Mouse (Mus musculus) limb, embryonic 10.5 days (tissue): Measurements from ENCODE around the gene Obscn. TPM values are rescaled to one million over a fixed set of nuclear protein-coding genes. Genes with fewer than 3 reads are reported as not detected.

ENCODE experiments used
- DNase-seq: peaks from one replicate; pipeline ENCODE4 v3.0.0-alpha.2; 2017; ENCODE audit warnings: low spot score
- H3K27ac ChIP-seq: fragments of 300-500 bp; sonication (generic); 2 replicates; pipeline ENCODE4 v1.5.1; 2016; ENCODE audit warnings: mild to moderate bottlenecking
- H3K27me3 ChIP-seq: fragments of 300-500 bp; sonication (generic); 2 replicates; pipeline ENCODE4 v1.6.1; 2016; ENCODE audit warnings: low read depth, mild to moderate bottlenecking; ENCODE audit not compliant: poor library complexity, severe bottlenecking
- H3K36me3 ChIP-seq: fragments of 300-500 bp; sonication (generic); 2 replicates; pipeline ENCODE4 v1.6.1; 2016; ENCODE audit warnings: mild to moderate bottlenecking, moderate library complexity
- H3K4me1 ChIP-seq: fragments of 300-500 bp; sonication (generic); 2 replicates; pipeline ENCODE4 v1.6.1; 2016
- H3K4me3 ChIP-seq: fragments of 300-500 bp; sonication (generic); 2 replicates; pipeline ENCODE4 v1.5.1; 2016; ENCODE audit warnings: mild to moderate bottlenecking, moderate library complexity
- H3K9me3 ChIP-seq: fragments of 300-500 bp; sonication (generic); replicated peaks from 2 replicates; pipeline ENCODE4 v1.6.1; 2016; ENCODE audit warnings: mild to moderate bottlenecking
- WGBS: fragments of 180-500 bp; shearing (Covaris S2); methylation state at CpG from one replicate; pipeline ENCODE4 v1.1.7; 2016; 5-methylcytosine and 5-hydroxymethylcytosine counted together
- polyA plus RNA-seq: library from polyadenylated mRNA; unstranded; fragments of >200 nt; fragmentation: Nextera tagmentation; extraction: Ambion mirVana; gene quantifications from 2 replicates; pipeline ENCODE4 v1.2.1, GENCODE M21; 2016

Gene Obscn
- polyA plus RNA-seq, 1 experiment from 2014 or later: 0.13 TPM

GRCm38 (mm10) chr11:59162443-59163254, 26.4 kb upstream of the Obscn start:
- Histone ChIP-seq H3K36me3 (peaks cover 9% of the 10 kb centered on the region), H3K9me3 (no peaks in the 10 kb centered on the region), H3K27ac (peak overlapping the region; percentile 94), H3K4me1 (peaks cover 16% of the 10 kb centered on the region; the same call in 1 of the 2 replicates), H3K27me3 (no peaks in the 10 kb centered on the region), H3K4me3 (peak overlapping the region; percentile 69)
- 61% methylated on average over 9 of the region's 9 CpGs for WGBS
- DNase-seq: no peak

GRCm38 (mm10) chr11:59161398-59161797, 25.2 kb upstream of the Obscn start:
- Histone ChIP-seq H3K9me3 (no peaks in the 10 kb centered on the region), H3K36me3 (peaks cover 12% of the 10 kb centered on the region), H3K27ac (no peak overlapping the region), H3K4me3 (no peak overlapping the region), H3K27me3 (no peaks in the 10 kb centered on the region), H3K4me1 (peaks cover 16% of the 10 kb centered on the region; the same call in 1 of the 2 replicates)
- no peak for DNase-seq
- WGBS: 84% methylated on average over 5 of the region's 5 CpGs

GRCm38 (mm10) chr11:59159558-59159957, 23.4 kb upstream of the Obscn start:
- no peak overlapping the region for H3K4me3 ChIP-seq

GRCm38 (mm10) chr11:59159099-59159498, 22.9 kb upstream of the Obscn start:
- Histone ChIP-seq H3K9me3 (no peaks in the 10 kb centered on the region), H3K27ac (no peak overlapping the region), H3K4me3 (no peak overlapping the region), H3K4me1 (peaks cover 13% of the 10 kb centered on the region; the same call in 1 of the 2 replicates), H3K27me3 (no peaks in the 10 kb centered on the region), H3K36me3 (peaks cover 17% of the 10 kb centered on the region)
- WGBS: 91% methylated on average over 13 of the region's 13 CpGs
- DNase-seq: no peak

More at GRCm38 (mm10) chr11:59159558-59159957, 23.4 kb upstream of the Obscn start:
- DNase-seq: no peak
- Histone ChIP-seq H3K27me3 (no peaks in the 10 kb centered on the region), H3K9me3 (no peaks in the 10 kb centered on the region), H3K36me3 (peaks cover 17% of the 10 kb centered on the region), H3K27ac (no peak overlapping the region), H3K4me1 (peaks cover 16% of the 10 kb centered on the region; the same call in 1 of the 2 replicates)
- 78% methylated on average over 4 of the region's 4 CpGs for WGBS

GRCm38 (mm10) chr11:59155900-59156299, 19.7 kb upstream of the Obscn start:
- DNase-seq: no peak
- peaks cover 17% of the 10 kb centered on the region for H3K36me3 ChIP-seq
- H3K27me3 ChIP-seq: no peaks in the 10 kb centered on the region
- 93% methylated on average over 5 of the region's 5 CpGs for WGBS
- H3K9me3 ChIP-seq: no peaks in the 10 kb centered on the region
- no peak overlapping the region for H3K27ac ChIP-seq
- H3K4me3 ChIP-seq: no peak overlapping the region
- no peaks in the 10 kb centered on the region for H3K4me1 ChIP-seq

- H3K27ac ChIP-seq: no peak overlapping the region
These were observed 18.0 kb upstream of the Obscn start for GRCm38 (mm10) chr11:59154220-59154619.

GRCm38 (mm10) chr11:59151729-59152128, 15.5 kb upstream of the Obscn start:
- DNase-seq: no peak
- H3K9me3 ChIP-seq: no peaks in the 10 kb centered on the region
- peaks cover 5% of the 10 kb centered on the region; the same call in 1 of the 2 replicates for H3K36me3 ChIP-seq
- no peaks in the 10 kb centered on the region for H3K27me3 ChIP-seq
- no peak overlapping the region for H3K27ac ChIP-seq
- H3K4me3 ChIP-seq: no peak overlapping the region
- WGBS: 26% methylated on average over 3 of the region's 3 CpGs
- no peaks in the 10 kb centered on the region for H3K4me1 ChIP-seq

More at GRCm38 (mm10) chr11:59154220-59154619, 18.0 kb upstream of the Obscn start:
- peaks cover 17% of the 10 kb centered on the region for H3K36me3 ChIP-seq
- no peak overlapping the region for H3K4me3 ChIP-seq
- no peaks in the 10 kb centered on the region for H3K4me1 ChIP-seq
- no peaks in the 10 kb centered on the region for H3K27me3 ChIP-seq
- no peak for DNase-seq
- H3K9me3 ChIP-seq: no peaks in the 10 kb centered on the region
- 92% methylated on average over 7 of the region's 7 CpGs for WGBS

- Histone ChIP-seq H3K4me1 (no peaks in the 10 kb centered on the region), H3K27ac (no peak overlapping the region), H3K27me3 (no peaks in the 10 kb centered on the region), H3K9me3 (no peaks in the 10 kb centered on the region), H3K36me3 (no peaks in the 10 kb centered on the region), H3K4me3 (no peak overlapping the region)
- 77% methylated on average over 3 of the region's 3 CpGs for WGBS
- no peak for DNase-seq
These were observed 13.1 kb upstream of the Obscn start for GRCm38 (mm10) chr11:59149302-59149701.

GRCm38 (mm10) chr11:59142962-59143361, 6.8 kb upstream of the Obscn start:
- WGBS: 78% methylated on average over 5 of the region's 5 CpGs
- peaks cover 7% of the 10 kb centered on the region for H3K4me1 ChIP-seq
- H3K36me3 ChIP-seq: no peaks in the 10 kb centered on the region
- no peaks in the 10 kb centered on the region for H3K9me3 ChIP-seq
- peaks cover 30% of the 10 kb centered on the region for H3K27me3 ChIP-seq
- DNase-seq: no peak
- H3K27ac ChIP-seq: no peak overlapping the region
- H3K4me3 ChIP-seq: no peak overlapping the region

- DNase-seq: peak; percentile 54
- no peaks in the 10 kb centered on the region for H3K9me3 ChIP-seq
- H3K4me1 ChIP-seq: peaks cover 7% of the 10 kb centered on the region
- no peaks in the 10 kb centered on the region for H3K36me3 ChIP-seq
- H3K27me3 ChIP-seq: peaks cover 41% of the 10 kb centered on the region
- no peak overlapping the region for H3K27ac ChIP-seq
- H3K4me3 ChIP-seq: peak overlapping the region; percentile 31; the same call in 1 of the 2 replicates
- WGBS: 14% methylated on average over 14 of the region's 14 CpGs
These were observed 5.7 kb upstream of the Obscn start for GRCm38 (mm10) chr11:59141772-59142370.

- WGBS: 69% methylated on average over 19 of the region's 19 CpGs
These were observed 2.6 kb upstream of the Obscn start for GRCm38 (mm10) chr11:59138537-59139486.

GRCm38 (mm10) chr11:59136994-59137706, 948 bp upstream of the Obscn start:
- H3K36me3 ChIP-seq: no peaks in the 10 kb centered on the region
- 75% methylated on average over 12 of the region's 12 CpGs for WGBS
- peaks cover 22% of the 10 kb centered on the region for H3K4me1 ChIP-seq
- no peak overlapping the region for H3K4me3 ChIP-seq
- H3K27ac ChIP-seq: no peak overlapping the region
- no peaks in the 10 kb centered on the region for H3K9me3 ChIP-seq
- DNase-seq: no peak
- peaks cover 88% of the 10 kb centered on the region for H3K27me3 ChIP-seq

More at GRCm38 (mm10) chr11:59138537-59139486, 2.6 kb upstream of the Obscn start:
- Histone ChIP-seq H3K36me3 (no peaks in the 10 kb centered on the region), H3K4me1 (peaks cover 23% of the 10 kb centered on the region), H3K4me3 (no peak overlapping the region), H3K27me3 (peaks cover 72% of the 10 kb centered on the region), H3K27ac (no peak overlapping the region), H3K9me3 (no peaks in the 10 kb centered on the region)
- DNase-seq: no peak
